ENCODE assay signal across 8 mouse cellular contexts in genomic region chr12:32291962-32292748, GRCm38 (mm10).
DNase-seq lines count a peak whose midpoint lies in the region; ATAC-seq and TF ChIP-seq lines count a peak whose summit lies in the region.

No protein-coding gene starts in this region.

- H3K79me2 ChIP-seq in liver, adult 2 months (ENCODE audit: control insufficient read depth, insufficient read depth, low read length) = no peaks in the 10 kb centered on the region

- H3K36me3 ChIP-seq in heart, embryonic 12.5 days = no peaks in the 10 kb centered on the region
- H3K36me3 ChIP-seq in kidney, embryonic 16.5 days (ENCODE audit: insufficient read depth, low read length) = no peaks in the 10 kb centered on the region
- H3K36me3 ChIP-seq in liver, adult 2 months (ENCODE audit: control insufficient read depth, insufficient read depth, low read length) = no peaks in the 10 kb centered on the region

- no peak overlapping the region for H3K9ac ChIP-seq in heart, embryonic 12.5 days
- no peak overlapping the region; the same call in 1 of the 2 replicates for H3K9ac ChIP-seq in kidney, embryonic 16.5 days (replicated peaks; ENCODE audit: low read length)
- peak overlapping the region; percentile 53 for H3K9ac ChIP-seq in liver, adult 2 months (ENCODE audit: low read depth, low read length)

- 22% methylated on average over 18 of the region's 18 CpGs for WGBS in heart, embryonic 12.5 days
- WGBS in kidney, embryonic 16.5 days = 26% methylated on average over 18 of the region's 18 CpGs
- WGBS in liver, adult 2 months = 18% methylated on average over 18 of the region's 18 CpGs

- peak overlapping the region; percentile 12; the same call in 1 of the 2 replicates for H3K4me3 ChIP-seq in embryonic fibroblast, embryonic 13.5 days (ENCODE audit: insufficient read depth, low read length)
- peak overlapping the region; percentile 42 for H3K4me3 ChIP-seq in heart, embryonic 12.5 days
- H3K4me3 ChIP-seq in kidney, embryonic 16.5 days (ENCODE audit: low read length) = peak overlapping the region; percentile 40
- peak overlapping the region; percentile 22 for H3K4me3 ChIP-seq in liver, adult 2 months (ENCODE audit: insufficient read depth, low read depth, low read length)

- peak; percentile 80 for ATAC-seq in heart, embryonic 12.5 days (ENCODE audit: insufficient number of reproducible peaks, low FRiP score)
- ATAC-seq in kidney, embryonic 16.5 days (ENCODE audit: low FRiP score, low TSS enrichment) = peak; percentile 90
- ATAC-seq in monocyte, adult 5-6 weeks (replicated peaks; ENCODE audit: insufficient number of reproducible peaks, low FRiP score, low TSS enrichment, poor library complexity, severe bottlenecking) = peak; percentile 68

- no peaks in the 10 kb centered on the region for H3K4me1 ChIP-seq in embryonic fibroblast, embryonic 13.5 days (ENCODE audit: control insufficient read depth, insufficient read depth, low read length)
- no peaks in the 10 kb centered on the region for H3K4me1 ChIP-seq in heart, embryonic 12.5 days (replicated peaks)
- H3K4me1 ChIP-seq in kidney, embryonic 16.5 days (ENCODE audit: insufficient read depth, low read length) = no peaks in the 10 kb centered on the region
- H3K4me1 ChIP-seq in liver, adult 2 months (ENCODE audit: control insufficient read depth, insufficient read depth, low read length) = no peaks in the 10 kb centered on the region

- TF ChIP-seq POLR2A in embryonic fibroblast, embryonic 13.5 days (IDR thresholded peaks at IDR 0.05; ENCODE audit: low read depth, low read length) = no peak
- TF ChIP-seq POLR2A in liver, adult 2 months (IDR thresholded peaks at IDR 0.05; ENCODE audit: extremely low read depth, insufficient read depth, low read length) = no peak

- DNase-seq in CD4-positive helper T cell, adult 2 months (ENCODE audit: low read depth, low spot score) = peak; percentile 76
- DNase-seq in brain, adult 2 months (ENCODE audit: low read depth, low spot score) = peak; percentile 75
- peak; percentile 58 for DNase-seq in liver, adult 2 months (ENCODE audit: extremely low read depth, low read depth, low spot score)
- peak; percentile 59 to 73 for DNase-seq in spleen, postnatal 36 days (ENCODE audit: low spot score in 2 of 2)

- no peaks in the 10 kb centered on the region for H3K9me3 ChIP-seq in heart, embryonic 12.5 days (replicated peaks)
- H3K9me3 ChIP-seq in kidney, embryonic 16.5 days (ENCODE audit: low read length) = no peaks in the 10 kb centered on the region

- no peaks in the 10 kb centered on the region for H3K27me3 ChIP-seq in heart, embryonic 12.5 days (replicated peaks)
- H3K27me3 ChIP-seq in kidney, embryonic 16.5 days (ENCODE audit: insufficient read depth, low read length) = no peaks in the 10 kb centered on the region
- H3K27me3 ChIP-seq in liver, adult 2 months (ENCODE audit: control insufficient read depth, insufficient read depth, low read length) = no peaks in the 10 kb centered on the region

- no peak overlapping the region for H3K27ac ChIP-seq in embryonic fibroblast, embryonic 13.5 days (ENCODE audit: insufficient read depth, low read length)
- H3K27ac ChIP-seq in heart, embryonic 12.5 days (ENCODE audit: poor library complexity, severe bottlenecking) = no peak overlapping the region
- no peak overlapping the region for H3K27ac ChIP-seq in kidney, embryonic 16.5 days (ENCODE audit: low read length)
- no peak overlapping the region for H3K27ac ChIP-seq in liver, adult 2 months (replicated peaks; ENCODE audit: insufficient read depth, low read depth, low read length)

- peak; percentile 53; the same call in 1 of the 2 replicates for TF ChIP-seq CTCF in embryonic fibroblast, embryonic 13.5 days (IDR thresholded peaks at IDR 0.05; ENCODE audit: borderline replicate concordance, insufficient read depth, low read length)
- peak; percentile 80 for TF ChIP-seq CTCF in liver, adult 2 months (IDR thresholded peaks at IDR 0.05; ENCODE audit: low read depth, low read length)

- H3K4me2 ChIP-seq in heart, embryonic 12.5 days = peak overlapping the region; percentile 70
- H3K4me2 ChIP-seq in kidney, embryonic 16.5 days (replicated peaks; ENCODE audit: low read depth, low read length) = peak overlapping the region; percentile 58
